Mouse (Mus musculus): Measurements from ENCODE around the gene Cask.

Gene Cask

DNA sequence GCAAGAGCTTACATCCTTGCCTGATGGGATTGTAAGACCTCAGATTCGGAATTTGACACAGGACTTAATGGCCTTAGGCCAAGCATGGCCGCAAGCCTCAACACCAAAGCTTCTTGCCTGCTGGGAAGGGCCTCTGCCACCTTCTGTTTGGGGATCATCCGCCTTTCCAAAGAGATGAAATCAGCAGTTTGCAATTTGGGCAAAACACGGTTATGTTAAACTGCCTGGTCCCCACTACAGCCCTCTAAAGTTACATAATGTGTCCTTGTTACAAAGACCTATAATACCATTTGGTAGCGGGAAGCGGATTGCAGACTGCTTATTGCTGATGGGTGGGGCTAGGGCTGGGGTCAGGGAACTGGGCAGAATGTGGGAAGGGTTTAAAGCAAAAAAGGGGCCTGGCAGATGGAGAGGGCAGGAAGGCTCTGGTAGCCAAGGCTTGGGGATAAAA, 384.0 kb downstream of the Cask start:
- DNase-seq (ENCODE audit: low spot score in 2 of 2), result no peak
